Mouse (Mus musculus): ENCODE data around the gene Elk3. TPM values are rescaled to one million over a fixed set of nuclear protein-coding genes. Genes with fewer than 3 reads are reported as not detected.

Elk3 gene
- polyA plus RNA-seq, 1 experiment = 11.0 TPM

- no peaks in the 10 kb centered on the region for H3K36me3 ChIP-seq (ENCODE audit: control insufficient read depth, insufficient read depth, low read length, poor library complexity, severe bottlenecking)
- H3K9ac ChIP-seq (ENCODE audit: low read depth, poor library complexity, severe bottlenecking) = no peak overlapping the region
- H3K4me1 ChIP-seq (ENCODE audit: control insufficient read depth, insufficient read depth, low read length) = no peaks in the 10 kb centered on the region
- TF ChIP-seq EP300 (IDR thresholded peaks at IDR 0.05; ENCODE audit: insufficient read depth, low read depth, low read length) (no peak), POLR2A (IDR thresholded peaks at IDR 0.05; ENCODE audit: insufficient read depth, low read length) (no peak), CTCF (IDR thresholded peaks at IDR 0.05; ENCODE audit: low read depth, low read length) (no peak)
- H3K27me3 ChIP-seq (ENCODE audit: control insufficient read depth, insufficient read depth, low read length, poor library complexity, severe bottlenecking) = no peaks in the 10 kb centered on the region
- no peak overlapping the region for H3K4me3 ChIP-seq (ENCODE audit: low read depth, low read length)
- H3K27ac ChIP-seq (ENCODE audit: insufficient read depth, low read length) = no peak overlapping the region
- H3K9me3 ChIP-seq (replicated peaks; ENCODE audit: control insufficient read depth, insufficient read depth, low read length, poor library complexity, severe bottlenecking) = no peaks in the 10 kb centered on the region
Measured at GRCm38 (mm10) chr10:93267509-93267908, 43.4 kb downstream of the Elk3 start.

- H3K36me3 ChIP-seq (ENCODE audit: control insufficient read depth, insufficient read depth, low read length, poor library complexity, severe bottlenecking) = no peaks in the 10 kb centered on the region
Measured at GRCm38 (mm10) chr10:93266521-93266920, 44.4 kb downstream of the Elk3 start.

GRCm38 (mm10) chr10:93265833-93266232 lies 45.1 kb downstream of the Elk3 start:
- Histone ChIP-seq H3K4me1 (ENCODE audit: control insufficient read depth, insufficient read depth, low read length) (peaks cover 7% of the 10 kb centered on the region), H3K9me3 (replicated peaks; ENCODE audit: control insufficient read depth, insufficient read depth, low read length, poor library complexity, severe bottlenecking) (no peaks in the 10 kb centered on the region), H3K9ac (ENCODE audit: low read depth, poor library complexity, severe bottlenecking) (no peak overlapping the region), H3K4me3 (ENCODE audit: low read depth, low read length) (no peak overlapping the region), H3K27ac (ENCODE audit: insufficient read depth, low read length) (no peak overlapping the region), H3K27me3 (ENCODE audit: control insufficient read depth, insufficient read depth, low read length, poor library complexity, severe bottlenecking) (no peaks in the 10 kb centered on the region), H3K36me3 (ENCODE audit: control insufficient read depth, insufficient read depth, low read length, poor library complexity, severe bottlenecking) (no peaks in the 10 kb centered on the region)
- TF ChIP-seq EP300 (IDR thresholded peaks at IDR 0.05; ENCODE audit: insufficient read depth, low read depth, low read length) (no peak), POLR2A (IDR thresholded peaks at IDR 0.05; ENCODE audit: insufficient read depth, low read length) (no peak), CTCF (IDR thresholded peaks at IDR 0.05; ENCODE audit: low read depth, low read length) (no peak)

More at GRCm38 (mm10) chr10:93266521-93266920, 44.4 kb downstream of the Elk3 start:
- H3K9me3 ChIP-seq (replicated peaks; ENCODE audit: control insufficient read depth, insufficient read depth, low read length, poor library complexity, severe bottlenecking) = no peaks in the 10 kb centered on the region
- no peaks in the 10 kb centered on the region for H3K27me3 ChIP-seq (ENCODE audit: control insufficient read depth, insufficient read depth, low read length, poor library complexity, severe bottlenecking)
- TF ChIP-seq EP300 (IDR thresholded peaks at IDR 0.05; ENCODE audit: insufficient read depth, low read depth, low read length) = no peak
- TF ChIP-seq CTCF (IDR thresholded peaks at IDR 0.05; ENCODE audit: low read depth, low read length) = no peak
- TF ChIP-seq POLR2A (IDR thresholded peaks at IDR 0.05; ENCODE audit: insufficient read depth, low read length) = no peak
- H3K4me1 ChIP-seq (ENCODE audit: control insufficient read depth, insufficient read depth, low read length) = peaks cover 5% of the 10 kb centered on the region
- H3K4me3 ChIP-seq (ENCODE audit: low read depth, low read length) = no peak overlapping the region
- no peak overlapping the region for H3K27ac ChIP-seq (ENCODE audit: insufficient read depth, low read length)
- no peak overlapping the region for H3K9ac ChIP-seq (ENCODE audit: low read depth, poor library complexity, severe bottlenecking)

- Histone ChIP-seq H3K9me3 (replicated peaks; ENCODE audit: control insufficient read depth, insufficient read depth, low read length, poor library complexity, severe bottlenecking) (no peaks in the 10 kb centered on the region), H3K9ac (ENCODE audit: low read depth, poor library complexity, severe bottlenecking) (no peak overlapping the region), H3K27me3 (ENCODE audit: control insufficient read depth, insufficient read depth, low read length, poor library complexity, severe bottlenecking) (no peaks in the 10 kb centered on the region), H3K36me3 (ENCODE audit: control insufficient read depth, insufficient read depth, low read length, poor library complexity, severe bottlenecking) (no peaks in the 10 kb centered on the region), H3K4me3 (ENCODE audit: low read depth, low read length) (no peak overlapping the region), H3K27ac (ENCODE audit: insufficient read depth, low read length) (no peak overlapping the region), H3K4me1 (ENCODE audit: control insufficient read depth, insufficient read depth, low read length) (peaks cover 7% of the 10 kb centered on the region)
- no peak for TF ChIP-seq EP300 (IDR thresholded peaks at IDR 0.05; ENCODE audit: insufficient read depth, low read depth, low read length)
- no peak for TF ChIP-seq POLR2A (IDR thresholded peaks at IDR 0.05; ENCODE audit: insufficient read depth, low read length)
- TF ChIP-seq CTCF (IDR thresholded peaks at IDR 0.05; ENCODE audit: low read depth, low read length) = no peak
Measured at GRCm38 (mm10) chr10:93264001-93264400, 46.9 kb downstream of the Elk3 start.

GRCm38 (mm10) chr10:93263431-93263830 lies 47.5 kb downstream of the Elk3 start:
- peaks cover 7% of the 10 kb centered on the region for H3K4me1 ChIP-seq (ENCODE audit: control insufficient read depth, insufficient read depth, low read length)
- no peak overlapping the region for H3K9ac ChIP-seq (ENCODE audit: low read depth, poor library complexity, severe bottlenecking)
- H3K27me3 ChIP-seq (ENCODE audit: control insufficient read depth, insufficient read depth, low read length, poor library complexity, severe bottlenecking) = no peaks in the 10 kb centered on the region
- TF ChIP-seq POLR2A (IDR thresholded peaks at IDR 0.05; ENCODE audit: insufficient read depth, low read length) (no peak), EP300 (IDR thresholded peaks at IDR 0.05; ENCODE audit: insufficient read depth, low read depth, low read length) (no peak), CTCF (IDR thresholded peaks at IDR 0.05; ENCODE audit: low read depth, low read length) (no peak)
- H3K4me3 ChIP-seq (ENCODE audit: low read depth, low read length) = no peak overlapping the region
- no peaks in the 10 kb centered on the region for H3K36me3 ChIP-seq (ENCODE audit: control insufficient read depth, insufficient read depth, low read length, poor library complexity, severe bottlenecking)
- H3K9me3 ChIP-seq (replicated peaks; ENCODE audit: control insufficient read depth, insufficient read depth, low read length, poor library complexity, severe bottlenecking) = no peaks in the 10 kb centered on the region
- no peak overlapping the region for H3K27ac ChIP-seq (ENCODE audit: insufficient read depth, low read length)

- Histone ChIP-seq H3K9me3 (replicated peaks; ENCODE audit: control insufficient read depth, insufficient read depth, low read length, poor library complexity, severe bottlenecking) (no peaks in the 10 kb centered on the region), H3K4me3 (ENCODE audit: low read depth, low read length) (no peak overlapping the region), H3K27ac (ENCODE audit: insufficient read depth, low read length) (no peak overlapping the region), H3K9ac (ENCODE audit: low read depth, poor library complexity, severe bottlenecking) (no peak overlapping the region), H3K27me3 (ENCODE audit: control insufficient read depth, insufficient read depth, low read length, poor library complexity, severe bottlenecking) (no peaks in the 10 kb centered on the region), H3K36me3 (ENCODE audit: control insufficient read depth, insufficient read depth, low read length, poor library complexity, severe bottlenecking) (no peaks in the 10 kb centered on the region), H3K4me1 (ENCODE audit: control insufficient read depth, insufficient read depth, low read length) (peaks cover 7% of the 10 kb centered on the region)
- TF ChIP-seq CTCF (IDR thresholded peaks at IDR 0.05; ENCODE audit: low read depth, low read length) (no peak), EP300 (IDR thresholded peaks at IDR 0.05; ENCODE audit: insufficient read depth, low read depth, low read length) (no peak), POLR2A (IDR thresholded peaks at IDR 0.05; ENCODE audit: insufficient read depth, low read length) (no peak)
Measured at GRCm38 (mm10) chr10:93261981-93262499, 48.9 kb downstream of the Elk3 start.
